Mouse (Mus musculus) ovary, postnatal 36 days (tissue): ENCODE data around the gene Casp8.
"Not testable (repeated sequence)": the region's sequence is repeated elsewhere in the genome, so short reads cannot be mapped to it uniquely, and the experiment has no call there.

Source experiments
- DNase-seq: peaks from one replicate; pipeline ENCODE4 v3.0.0; 2022; ENCODE audit warnings: low spot score, mixed read lengths

Casp8 gene

GRCm38 (mm10) chr1:58795291-58796058, at the start of gene Casp8:
Gene Casp8 (plus strand): TSS chr1:58795374.
- peak; percentile 50 for DNase-seq

- DNase-seq: no peak
Measured at GRCm38 (mm10) chr1:58746880-58747279, 48.3 kb upstream of the Casp8 start.

- no peak for DNase-seq
Measured at GRCm38 (mm10) chr1:58759451-58759850, 35.7 kb upstream of the Casp8 start.

GRCm38 (mm10) chr1:58760581-58760980, 34.6 kb upstream of the Casp8 start:
- no peak for DNase-seq

GRCm38 (mm10) chr1:58761391-58762275, 33.5 kb upstream of the Casp8 start:
- DNase-seq: peak; percentile 21

- no peak for DNase-seq
Measured at GRCm38 (mm10) chr1:58762576-58762975, 32.6 kb upstream of the Casp8 start.

- DNase-seq: not testable (repeated sequence)
Measured at GRCm38 (mm10) chr1:58766446-58766845, 28.7 kb upstream of the Casp8 start.

- no peak for DNase-seq
Measured at GRCm38 (mm10) chr1:58769136-58769535, 26.0 kb upstream of the Casp8 start.

- DNase-seq: no peak
Measured at GRCm38 (mm10) chr1:58769701-58770100, 25.5 kb upstream of the Casp8 start.

- no peak for DNase-seq
Measured at GRCm38 (mm10) chr1:58770111-58770720, 25.0 kb upstream of the Casp8 start.

GRCm38 (mm10) chr1:58772084-58772483, 23.1 kb upstream of the Casp8 start:
- no peak for DNase-seq

- DNase-seq: no peak
Measured at GRCm38 (mm10) chr1:58773280-58773679, 21.9 kb upstream of the Casp8 start.

- DNase-seq: no peak
Measured at GRCm38 (mm10) chr1:58773905-58774304, 21.3 kb upstream of the Casp8 start.

GRCm38 (mm10) chr1:58775361-58775760, 19.8 kb upstream of the Casp8 start:
- no peak for DNase-seq

- DNase-seq: no peak
Measured at GRCm38 (mm10) chr1:58777583-58777982, 17.6 kb upstream of the Casp8 start.

GRCm38 (mm10) chr1:58778226-58778625, 16.9 kb upstream of the Casp8 start:
- no peak for DNase-seq

GRCm38 (mm10) chr1:58786276-58786675, 8.9 kb upstream of the Casp8 start:
- DNase-seq: no peak

- no peak for DNase-seq
Measured at GRCm38 (mm10) chr1:58788410-58788809, 6.8 kb upstream of the Casp8 start.

GRCm38 (mm10) chr1:58794705-58795104, 469 bp upstream of the Casp8 start:
- DNase-seq: no peak

- no peak for DNase-seq
Measured at GRCm38 (mm10) chr1:58796059-58796363, 837 bp downstream of the Casp8 start.

GRCm38 (mm10) chr1:58796853-58797252, 1.7 kb downstream of the Casp8 start:
- DNase-seq: no peak

GRCm38 (mm10) chr1:58797370-58797769, 2.2 kb downstream of the Casp8 start:
- DNase-seq: no peak

- DNase-seq: no peak
Measured at GRCm38 (mm10) chr1:58798911-58799310, 3.7 kb downstream of the Casp8 start.
